Comparison of ENCODE assay signal across 8 mouse cellular contexts in the genomic region with DNA sequence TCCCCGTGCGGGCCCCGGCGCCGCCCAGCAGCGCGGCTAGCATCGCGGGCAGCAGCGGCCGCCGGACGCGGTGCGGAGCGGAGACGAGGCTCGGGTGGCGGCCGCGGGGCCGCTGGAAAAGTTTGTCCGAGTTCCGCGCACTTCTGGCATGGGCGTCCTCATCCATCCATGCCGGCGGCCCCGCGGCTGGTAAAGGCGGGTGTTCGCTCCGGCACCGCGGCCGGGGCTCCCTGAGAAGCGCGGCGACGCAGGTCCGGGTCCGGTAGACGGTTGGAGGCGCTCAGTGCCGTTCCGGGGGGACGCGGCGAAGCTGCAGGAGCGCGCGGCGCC. TPM values are rescaled to one million over a fixed set of nuclear protein-coding genes. Genes with fewer than 3 reads are reported as not detected.
DNase-seq lines count a peak whose midpoint lies in the region; ATAC-seq and TF ChIP-seq lines count a peak whose summit lies in the region.

No protein-coding gene starts in this region.

- no peaks in the 10 kb centered on the region for H3K27me3 ChIP-seq in kidney, embryonic 14.5 days (ENCODE audit: control insufficient read depth, insufficient read depth, low read length)
- peaks cover 2% of the 10 kb centered on the region; the same call in 1 of the 2 replicates for H3K27me3 ChIP-seq in hindbrain, embryonic 13.5 days
- peaks cover 4% of the 10 kb centered on the region; the same call in 1 of the 2 replicates for H3K27me3 ChIP-seq in midbrain, embryonic 14.5 days (ENCODE audit: control insufficient read depth, insufficient read depth, low read length)

- TF ChIP-seq CTCF in bone marrow macrophage, adult 2 months (IDR thresholded peaks at IDR 0.05; ENCODE audit: low read depth, low read length): no peak

- peak overlapping the region; percentile 82 for H3K4me3 ChIP-seq in kidney, embryonic 14.5 days (ENCODE audit: low read length)
- peak overlapping the region; percentile 54; the same call in 1 of the 2 replicates for H3K4me3 ChIP-seq in bone marrow macrophage, adult 2 months (ENCODE audit: insufficient read depth, low read length)
- peak overlapping the region; percentile 79 for H3K4me3 ChIP-seq in hindbrain, embryonic 13.5 days
- H3K4me3 ChIP-seq in midbrain, embryonic 14.5 days (replicated peaks; ENCODE audit: low read depth, low read length): peak overlapping the region; percentile 79

- ATAC-seq in kidney, embryonic 14.5 days (ENCODE audit: low FRiP score, low TSS enrichment): no peak; the same call in 1 of the 2 replicates
- no peak; the same call in 1 of the 2 replicates for ATAC-seq in hindbrain, embryonic 13.5 days (ENCODE audit: low FRiP score)
- peak; percentile 4; the same call in 1 of the 2 replicates for ATAC-seq in midbrain, embryonic 14.5 days (ENCODE audit: low FRiP score, low TSS enrichment)

- H3K9me3 ChIP-seq in kidney, embryonic 14.5 days (ENCODE audit: control insufficient read depth, low read length): no peaks in the 10 kb centered on the region
- no peaks in the 10 kb centered on the region for H3K9me3 ChIP-seq in hindbrain, embryonic 13.5 days
- no peaks in the 10 kb centered on the region for H3K9me3 ChIP-seq in midbrain, embryonic 14.5 days (ENCODE audit: control insufficient read depth, low read length)

- under 1% methylated on average over 53 of the region's 53 CpGs for WGBS in kidney, embryonic 14.5 days
- WGBS in hindbrain, embryonic 13.5 days: 0% methylated on average over 36 of the region's 53 CpGs
- WGBS in midbrain, embryonic 14.5 days: under 1% methylated on average over 53 of the region's 53 CpGs

- DNase-seq in kidney, postnatal 14 days: no peak
- DNase-seq in midbrain, embryonic 14.5 days: no peak
- DNase-seq in adrenal gland, postnatal 14 days: no peak
- no peak for DNase-seq in layer of hippocampus, adult 9-11 months
- DNase-seq in left cerebral cortex, adult 18-20 months (ENCODE audit: low spot score in 2 of 2): no peak

- H3K36me3 ChIP-seq in kidney, embryonic 14.5 days (ENCODE audit: control insufficient read depth, insufficient read depth, low read length): no peaks in the 10 kb centered on the region
- no peaks in the 10 kb centered on the region for H3K36me3 ChIP-seq in hindbrain, embryonic 13.5 days
- no peaks in the 10 kb centered on the region for H3K36me3 ChIP-seq in midbrain, embryonic 14.5 days (ENCODE audit: control insufficient read depth, insufficient read depth, low read length)

- peak overlapping the region; percentile 99 for H3K9ac ChIP-seq in kidney, embryonic 14.5 days (ENCODE audit: low read depth, low read length)
- peak overlapping the region; percentile 92 for H3K9ac ChIP-seq in hindbrain, embryonic 13.5 days
- H3K9ac ChIP-seq in midbrain, embryonic 14.5 days (replicated peaks; ENCODE audit: low read length): peak overlapping the region; percentile 86

- peak overlapping the region; percentile 99 for H3K27ac ChIP-seq in kidney, embryonic 14.5 days (ENCODE audit: low read depth, low read length)
- no peak overlapping the region for H3K27ac ChIP-seq in bone marrow macrophage, adult 2 months (ENCODE audit: insufficient read depth, low read depth, low read length)
- peak overlapping the region; percentile 95 for H3K27ac ChIP-seq in hindbrain, embryonic 13.5 days
- H3K27ac ChIP-seq in midbrain, embryonic 14.5 days (replicated peaks; ENCODE audit: low read depth, low read length): peak overlapping the region; percentile 92

- peak overlapping the region; percentile 72 for H3K4me2 ChIP-seq in kidney, embryonic 14.5 days (replicated peaks; ENCODE audit: low read depth, low read length)
- H3K4me2 ChIP-seq in hindbrain, embryonic 13.5 days: peak overlapping the region; percentile 92
- H3K4me2 ChIP-seq in midbrain, embryonic 14.5 days (ENCODE audit: low read length): peak overlapping the region; percentile 86

- no peak for TF ChIP-seq POLR2A in bone marrow macrophage, adult 2 months (IDR thresholded peaks at IDR 0.05; ENCODE audit: borderline replicate concordance, low read depth, low read length)

- H3K4me1 ChIP-seq in kidney, embryonic 14.5 days (ENCODE audit: control insufficient read depth, insufficient read depth, low read length): peaks cover 16% of the 10 kb centered on the region
- no peaks in the 10 kb centered on the region for H3K4me1 ChIP-seq in bone marrow macrophage, adult 2 months (ENCODE audit: control insufficient read depth, insufficient read depth, low read length)
- H3K4me1 ChIP-seq in hindbrain, embryonic 13.5 days (replicated peaks): peaks cover 45% of the 10 kb centered on the region
- peaks cover 32% of the 10 kb centered on the region for H3K4me1 ChIP-seq in midbrain, embryonic 14.5 days (ENCODE audit: control insufficient read depth, insufficient read depth, low read length)

RNA-seq across cellular contexts. Expression of gene Gas1, which starts 0.4 kb away (rescaled TPM):
- polyA plus RNA-seq in kidney, embryonic 14.5 days (2014; fragmentation: Nextera tagmentation; extraction: Ambion mirVana): 143 and 146 TPM in 2 replicates
- polyA plus RNA-seq in bone marrow macrophage, adult 2 months (2012; ENCODE audit: insufficient read depth, insufficient read length, missing spikeins): 0.50 and 0.53 TPM in 2 replicates
- 17.0 and 19.1 TPM in 2 replicates for polyA plus RNA-seq in hindbrain, embryonic 13.5 days (2015; fragmentation: Nextera tagmentation; extraction: Ambion mirVana)
- polyA plus RNA-seq in midbrain, embryonic 14.5 days (2014; fragmentation: Nextera tagmentation; extraction: Ambion mirVana): 13.8 and 24.2 TPM in 2 replicates
- 48.4 and 52.2 TPM in 2 replicates for total RNA-seq in adrenal gland, postnatal 14 days (2021)
- total RNA-seq in left cerebral cortex, adult 18-20 months (2021): 1 to 10 TPM; 7.2 to 9.5 TPM
